In genomic region chr11:98150625-98151156, GRCm38 (mm10) we compare ENCODE assay signal across 8 mouse cellular contexts. TPM values are rescaled to one million over a fixed set of nuclear protein-coding genes. Genes with fewer than 3 reads are reported as not detected.
A peak's percentile ranks its signal among the peaks of the same experiment; 100 is the strongest.
DNase-seq lines count a peak whose midpoint lies in the region; ATAC-seq and TF ChIP-seq lines count a peak whose summit lies in the region.

No protein-coding gene starts in this region.

- no peaks in the 10 kb centered on the region for H3K27me3 ChIP-seq in heart, embryonic 10.5 days (ENCODE audit: insufficient read depth, poor library complexity, severe bottlenecking)
- no peaks in the 10 kb centered on the region for H3K27me3 ChIP-seq in CH12.LX (replicated peaks)
- no peaks in the 10 kb centered on the region for H3K27me3 ChIP-seq in hindbrain, embryonic 11.5 days (ENCODE audit: control insufficient read depth, insufficient read depth, low read length)
- no peaks in the 10 kb centered on the region for H3K27me3 ChIP-seq in liver, embryonic 15.5 days
- H3K27me3 ChIP-seq in thymus, adult 2 months (ENCODE audit: control insufficient read depth, insufficient read depth, low read length), result no peaks in the 10 kb centered on the region

- no peaks in the 10 kb centered on the region for H3K9me3 ChIP-seq in heart, embryonic 10.5 days
- H3K9me3 ChIP-seq in CH12.LX (replicated peaks; ENCODE audit: low read length), result no peaks in the 10 kb centered on the region
- no peaks in the 10 kb centered on the region for H3K9me3 ChIP-seq in hindbrain, embryonic 11.5 days (ENCODE audit: control insufficient read depth, low read length)
- H3K9me3 ChIP-seq in liver, embryonic 15.5 days (replicated peaks), result no peaks in the 10 kb centered on the region

- in situ Hi-C loops in CH12.LX (cut with MboI; ENCODE audit: low pct_ligation_motif_present, low pct_unique_long_range_greater_than_20kb, low sequenced_read_pairs), result no loop called here

- H3K36me3 ChIP-seq in heart, embryonic 10.5 days, result peaks cover 14% of the 10 kb centered on the region
- peaks cover 9 to 32% of the 10 kb centered on the region in 2 experiments for H3K36me3 ChIP-seq in CH12.LX (replicated peaks in 1 of 2; ENCODE audit: control insufficient read depth in 1 of 2, insufficient read depth in 1 of 2, low read length in 1 of 2)
- no peaks in the 10 kb centered on the region for H3K36me3 ChIP-seq in hindbrain, embryonic 11.5 days (ENCODE audit: control insufficient read depth, insufficient read depth, low read length)
- peaks cover 12% of the 10 kb centered on the region for H3K36me3 ChIP-seq in liver, embryonic 15.5 days (replicated peaks)
- H3K36me3 ChIP-seq in thymus, adult 2 months (ENCODE audit: control insufficient read depth, insufficient read depth, low read length), result peaks cover 6% of the 10 kb centered on the region; the same call in 1 of the 2 replicates

- no peak for TF ChIP-seq RAD21 in CH12.LX (IDR thresholded peaks at IDR 0.05; ENCODE audit: low read depth, low read length)

- peaks cover 22% of the 10 kb centered on the region for H3K79me2 ChIP-seq in CH12.LX (replicated peaks; ENCODE audit: control insufficient read depth, extremely low read depth, insufficient read depth, poor library complexity, severe bottlenecking)

- dilution Hi-C loops in CH12.LX (cut with MboI; ENCODE audit: extremely low pct_ligation_motif_present, extremely low pct_unique_long_range_greater_than_20kb, low sequenced_read_pairs), result no loop called here

- TF ChIP-seq CTCF in CH12.LX (conservative IDR thresholded peaks at IDR 0.05 in 1 of 2, IDR thresholded peaks at IDR 0.05 in 1 of 2; ENCODE audit: low read depth in 2 of 2, low read length in 2 of 2), result no peak
- no peak for TF ChIP-seq CTCF in thymus, adult 2 months (IDR thresholded peaks at IDR 0.05; ENCODE audit: borderline replicate concordance, control insufficient read depth, extremely low read depth, insufficient read depth, low read length, poor library complexity)

- no peak for ATAC-seq in hindbrain, embryonic 11.5 days (ENCODE audit: low FRiP score)
- ATAC-seq in liver, embryonic 15.5 days (ENCODE audit: insufficient read depth), result no peak

- peak overlapping the region; percentile 81 for H3K4me3 ChIP-seq in heart, embryonic 10.5 days
- H3K4me3 ChIP-seq in CH12.LX (replicated peaks in 1 of 3; ENCODE audit: low read depth in 2 of 3, low read length in 2 of 3, poor library complexity in 1 of 3), result peak overlapping the region in 1 of 3 experiments; percentile 86
- H3K4me3 ChIP-seq in hindbrain, embryonic 11.5 days (ENCODE audit: low read depth, low read length), result peak overlapping the region; percentile 74; the same call in 1 of the 2 replicates
- peak overlapping the region; percentile 92 for H3K4me3 ChIP-seq in liver, embryonic 15.5 days (replicated peaks)
- H3K4me3 ChIP-seq in thymus, adult 2 months (ENCODE audit: control insufficient read depth, insufficient read depth, low read length), result no peak overlapping the region

- peak overlapping the region; percentile 87; the same call in 1 of the 2 replicates for H3K4me2 ChIP-seq in CH12.LX (ENCODE audit: insufficient read depth, low read depth, poor library complexity, severe bottlenecking)
- H3K4me2 ChIP-seq in hindbrain, embryonic 11.5 days (replicated peaks; ENCODE audit: low read depth, low read length), result no peak overlapping the region
- peak overlapping the region; percentile 100 for H3K4me2 ChIP-seq in liver, embryonic 15.5 days

- 11% methylated on average over 10 of the region's 10 CpGs for WGBS in heart, embryonic 10.5 days
- 11% methylated on average over 10 of the region's 10 CpGs for whole genome bisulfite sequencing in hindbrain, embryonic 11.5 days
- 5% methylated on average over 10 of the region's 10 CpGs for WGBS in liver, embryonic 15.5 days (ENCODE audit: insufficient replicate concordance)
- 2% methylated on average over 10 of the region's 10 CpGs for WGBS in thymus, adult 2 months

- no peak overlapping the region for H3K9ac ChIP-seq in CH12.LX (ENCODE audit: insufficient read depth, low read depth)
- H3K9ac ChIP-seq in hindbrain, embryonic 11.5 days (ENCODE audit: low read depth, low read length), result no peak overlapping the region
- H3K9ac ChIP-seq in liver, embryonic 15.5 days, result no peak overlapping the region

- H3K4me1 ChIP-seq in heart, embryonic 10.5 days, result peaks cover 18% of the 10 kb centered on the region; the same call in 1 of the 2 replicates
- H3K4me1 ChIP-seq in CH12.LX (ENCODE audit: control insufficient read depth in 1 of 2, insufficient read depth in 2 of 2), result peaks cover 0 to 14% of the 10 kb centered on the region in 2 experiments; a peak in 2 of 4 replicates
- no peaks in the 10 kb centered on the region; the same call in 1 of the 2 replicates for H3K4me1 ChIP-seq in hindbrain, embryonic 11.5 days (replicated peaks; ENCODE audit: control insufficient read depth, insufficient read depth, low read length)
- H3K4me1 ChIP-seq in liver, embryonic 15.5 days (replicated peaks), result peaks cover 24% of the 10 kb centered on the region
- peaks cover 8% of the 10 kb centered on the region for H3K4me1 ChIP-seq in thymus, adult 2 months (replicated peaks; ENCODE audit: control insufficient read depth, insufficient read depth, low read length)

- no peak for TF ChIP-seq EP300 in CH12.LX (IDR thresholded peaks at IDR 0.05; ENCODE audit: low read length)

- no peak for DNase-seq in heart, embryonic 10.5 days (ENCODE audit: low spot score)
- DNase-seq in heart, adult 18-20 months, result no peak
- no peak for DNase-seq in CH12.LX (ENCODE audit: extremely low read depth)
- DNase-seq in hindbrain, embryonic 11.5 days (ENCODE audit: low spot score), result no peak
- no peak for DNase-seq in cerebellum, postnatal 14 days
- DNase-seq in thymus, adult 2 months, result no peak
- no peak for DNase-seq in ovary, postnatal 36 days (ENCODE audit: low spot score)

- TF ChIP-seq POLR2A in CH12.LX (IDR thresholded peaks at IDR 0.05; ENCODE audit: low read depth, low read length), result no peak
- no peak for TF ChIP-seq POLR2A in thymus, adult 2 months (IDR thresholded peaks at IDR 0.05; ENCODE audit: control insufficient read depth, extremely low read depth, insufficient read depth, low read length, poor library complexity)

- H3K27ac ChIP-seq in heart, embryonic 10.5 days, result 0 out of 2 replicates have a peak overlapping the region, but pooled peaks have one; percentile 90
- H3K27ac ChIP-seq in CH12.LX (ENCODE audit: insufficient read depth, low read depth), result no peak overlapping the region
- no peak overlapping the region for H3K27ac ChIP-seq in hindbrain, embryonic 11.5 days (ENCODE audit: low read depth, low read length)
- H3K27ac ChIP-seq in liver, embryonic 15.5 days (replicated peaks), result no peak overlapping the region
- no peak overlapping the region for H3K27ac ChIP-seq in thymus, adult 2 months (ENCODE audit: control insufficient read depth, insufficient read depth, low read length)

TF ChIP-seq in CH12.LX, 34 proteins besides CTCF, POLR2A, EP300 and RAD21:
- 0 out of 2 replicates have a peak, but pooled peaks have one; percentile 22 for TF ChIP-seq TCF12 (IDR thresholded peaks at IDR 0.05; ENCODE audit: low read depth, low read length)
- no peak for TF ChIP-seq MYC (IDR thresholded peaks at IDR 0.05; ENCODE audit: low read depth, low read length)
- peak; percentile 89; the same call in 1 of the 2 replicates for TF ChIP-seq MAZ (IDR thresholded peaks at IDR 0.05; ENCODE audit: low read depth, low read length)
- peak; percentile 52; the same call in 1 of the 2 replicates for TF ChIP-seq POLR2AphosphoS2 (IDR thresholded peaks at IDR 0.05; ENCODE audit: low read depth, low read length)
- TF ChIP-seq ETS1 (conservative IDR thresholded peaks at IDR 0.05; ENCODE audit: low read depth, low read length), result no peak
- peak; percentile 43; the same call in 1 of the 2 replicates for TF ChIP-seq IRF4 (IDR thresholded peaks at IDR 0.05; ENCODE audit: low read depth, low read length)
- TF ChIP-seq KAT2A (IDR thresholded peaks at IDR 0.05; ENCODE audit: insufficient replicate concordance, low read length), result 0 out of 2 replicates have a peak, but pooled peaks have one; percentile 58
- TF ChIP-seq MAFK (IDR thresholded peaks at IDR 0.05; ENCODE audit: insufficient replicate concordance, low read length), result 0 out of 2 replicates have a peak, but pooled peaks have one; percentile 8
- peak; percentile 100; the same call in 1 of the 2 replicates for TF ChIP-seq SIN3A (IDR thresholded peaks at IDR 0.05; ENCODE audit: low read length)
TF ChIP-seq in CH12.LX: peak in this region for 7.

RNA-seq across cellular contexts. Expression of gene Fbxl20, which starts 0.5 kb away (rescaled TPM):
- polyA plus RNA-seq in heart, embryonic 10.5 days (2016; fragmentation: Nextera tagmentation; extraction: Ambion mirVana), result 13.6 and 13.9 TPM in 2 replicates
- total RNA-seq in heart, adult 18-20 months (2021), result 10 to 100 TPM; 19.1 to 22.2 TPM
- total RNA-seq in CH12.LX (2012; rRNA removed) (4.4 and 7.9 TPM in 2 replicates), CH12.LX (2014; rRNA removed) (4.8 and 6.4 TPM in 2 replicates)
- 7.4 and 9.0 TPM in 2 replicates for polyA plus RNA-seq in CH12.LX (2012; ENCODE audit: insufficient read length, low read depth)
- polyA plus RNA-seq in hindbrain, embryonic 11.5 days (2014; fragmentation: Nextera tagmentation; extraction: Ambion mirVana), result 22.3 and 29.6 TPM in 2 replicates
- polyA plus RNA-seq in liver, embryonic 15.5 days (2015; fragmentation: Nextera tagmentation; extraction: Ambion mirVana), result 6.5 and 6.9 TPM in 2 replicates
- 37.8 and 40.3 TPM in 2 replicates for polyA plus RNA-seq in thymus, adult 2 months (2012; rRNA removed)

RNA-seq across cellular contexts. Expression of gene Med1, which starts 42.4 kb away (rescaled TPM):
- polyA plus RNA-seq in heart, embryonic 10.5 days (2016; fragmentation: Nextera tagmentation; extraction: Ambion mirVana), result 43.7 and 51.5 TPM in 2 replicates
- 10 to 100 TPM; 37.3 to 39.0 TPM for total RNA-seq in heart, adult 18-20 months (2021)
- total RNA-seq in CH12.LX (2012; rRNA removed) (28.8 and 40.8 TPM in 2 replicates), CH12.LX (2014; rRNA removed) (51.4 and 52.0 TPM in 2 replicates)
- 54.7 and 58.9 TPM in 2 replicates for polyA plus RNA-seq in CH12.LX (2012; ENCODE audit: insufficient read length, low read depth)
- polyA plus RNA-seq in hindbrain, embryonic 11.5 days (2014; fragmentation: Nextera tagmentation; extraction: Ambion mirVana), result 81.8 and 82.8 TPM in 2 replicates
- polyA plus RNA-seq in liver, embryonic 15.5 days (2015; fragmentation: Nextera tagmentation; extraction: Ambion mirVana), result 21.1 and 21.3 TPM in 2 replicates
- polyA plus RNA-seq in thymus, adult 2 months (2012; rRNA removed), result 29.0 and 30.8 TPM in 2 replicates

RNA-seq across cellular contexts. Expression of gene Cdk12, which starts 52.2 kb away (rescaled TPM):
- polyA plus RNA-seq in heart, embryonic 10.5 days (2016; fragmentation: Nextera tagmentation; extraction: Ambion mirVana), result 7.9 and 10.9 TPM in 2 replicates
- total RNA-seq in heart, adult 18-20 months (2021), result 10 to 100 TPM; 18.2 to 22.1 TPM
- total RNA-seq in CH12.LX (2012; rRNA removed) (29.6 and 38.2 TPM in 2 replicates), CH12.LX (2014; rRNA removed) (26.1 and 27.8 TPM in 2 replicates)
- 39.1 and 44.1 TPM in 2 replicates for polyA plus RNA-seq in CH12.LX (2012; ENCODE audit: insufficient read length, low read depth)
- polyA plus RNA-seq in hindbrain, embryonic 11.5 days (2014; fragmentation: Nextera tagmentation; extraction: Ambion mirVana), result 12.0 and 16.5 TPM in 2 replicates
- 5.3 and 5.7 TPM in 2 replicates for polyA plus RNA-seq in liver, embryonic 15.5 days (2015; fragmentation: Nextera tagmentation; extraction: Ambion mirVana)
- 27.0 and 30.4 TPM in 2 replicates for polyA plus RNA-seq in thymus, adult 2 months (2012; rRNA removed)
